Mouse (Mus musculus) erythroid progenitor cell, adult 5-6 weeks (primary cell): ENCODE results near the gene Cldn15. TPM values are rescaled to one million over a fixed set of nuclear protein-coding genes. Genes with fewer than 3 reads are reported as not detected.
"Not testable (repeated sequence)": the region's sequence is repeated elsewhere in the genome, so short reads cannot be mapped to it uniquely, and the experiment has no call there.

ENCODE experiments used
- ATAC-seq: replicated peaks from 2 replicates; pipeline ENCODE4 v1.8.0; 2016; ENCODE audit warnings: moderate number of reproducible peaks, mild to moderate bottlenecking, moderate TSS enrichment, inconsistent platforms; ENCODE audit not compliant: poor library complexity, low FRiP score, severe bottlenecking
- total RNA-seq, 2 experiments: library from RNA; stranded (forward) in 1 of 2; stranded (reverse) in 1 of 2; fragments of 150-400 nt in 1 of 2; fragments of 186-747, 209-891 nt in 1 of 2; gene quantifications; 2 replicates each; pipeline versions ENCODE4 v1.2.3 to v1.2.4; 2015 to 2017; ENCODE audit warnings: low replicate concordance in 2 of 2

Gene Cldn15
- total RNA-seq, 2 experiments from 2014 or later, result 4.5 to 13.0 TPM

- ATAC-seq, result no peak
Measured at GRCm38 (mm10) chr5:136945084-136945483, 21.3 kb upstream of the Cldn15 start.

- ATAC-seq, result no peak
Measured at GRCm38 (mm10) chr5:136947874-136948273, 18.5 kb upstream of the Cldn15 start.

GRCm38 (mm10) chr5:136949551-136950336 lies 16.7 kb upstream of the Cldn15 start:
- not testable (repeated sequence) for ATAC-seq

- ATAC-seq, result no peak
Measured at GRCm38 (mm10) chr5:136950521-136950920, 15.9 kb upstream of the Cldn15 start.

- ATAC-seq, result no peak
Measured at GRCm38 (mm10) chr5:136952153-136952552, 14.3 kb upstream of the Cldn15 start.

- ATAC-seq, result peak; percentile 100
Measured at GRCm38 (mm10) chr5:136953015-136953414, 13.4 kb upstream of the Cldn15 start, which contains the start of gene Fis1. Gene Fis1 (plus strand): TSS chr5:136953275.

GRCm38 (mm10) chr5:136953440-136953951 lies 12.9 kb upstream of the Cldn15 start:
- no peak; the same call in 1 of the 2 replicates for ATAC-seq

GRCm38 (mm10) chr5:136955622-136956021 lies 10.8 kb upstream of the Cldn15 start:
- ATAC-seq, result no peak

- no peak for ATAC-seq
Measured at GRCm38 (mm10) chr5:136957250-136957649, 9.2 kb upstream of the Cldn15 start.

- no peak for ATAC-seq
Measured at GRCm38 (mm10) chr5:136958991-136959605, 7.3 kb upstream of the Cldn15 start.

GRCm38 (mm10) chr5:136960053-136960452 lies 6.4 kb upstream of the Cldn15 start:
- ATAC-seq, result no peak

GRCm38 (mm10) chr5:136961334-136961982 lies 5.0 kb upstream of the Cldn15 start:
- peak; percentile 1; the same call in 1 of the 2 replicates for ATAC-seq

GRCm38 (mm10) chr5:136961983-136962461 lies 4.4 kb upstream of the Cldn15 start:
- peak; percentile 87 for ATAC-seq

GRCm38 (mm10) chr5:136962501-136962900 lies 3.9 kb upstream of the Cldn15 start:
- ATAC-seq, result peak; percentile 82

- no peak for ATAC-seq
Measured at GRCm38 (mm10) chr5:136962966-136963540, 3.4 kb upstream of the Cldn15 start.

- peak; percentile 64 for ATAC-seq
Measured at GRCm38 (mm10) chr5:136965210-136965609, 1.2 kb upstream of the Cldn15 start.

- ATAC-seq, result no peak
Measured at GRCm38 (mm10) chr5:136965686-136966085, 730 bp upstream of the Cldn15 start.

GRCm38 (mm10) chr5:136966861-136967455 lies 542 bp downstream of the Cldn15 start:
- no peak for ATAC-seq

- ATAC-seq, result no peak
Measured at GRCm38 (mm10) chr5:136967592-136967991, 1.2 kb downstream of the Cldn15 start.

- ATAC-seq, result peak; percentile 74
Measured at GRCm38 (mm10) chr5:136970703-136971102, 4.3 kb downstream of the Cldn15 start.
